Mouse (Mus musculus) neutrophil, adult 65 days (primary cell): Measurements from ENCODE around the gene Dirc2. TPM values are rescaled to one million over a fixed set of nuclear protein-coding genes. Genes with fewer than 3 reads are reported as not detected.

ENCODE experiments used
- total RNA-seq: library from RNA; stranded (reverse); gene quantifications from 2 replicates; pipeline ENCODE4 v1.2.4, GENCODE M21; 2023

The Dirc2 gene
- 22.7 and 33.4 TPM in 2 replicates for total RNA-seq

GRCm38 (mm10) chr16:35768785-35769642, at the start of gene Dirc2:
Gene Dirc2, minus strand, starts transcription at chr16:35769356.

GRCm38 (mm10) chr16:35769878-35770657, 912 bp upstream of the Dirc2 start, which contains the start of gene Hspbap1:
Gene Hspbap1, plus strand, starts transcription at chr16:35770375.

Other genes starting within 250 kb of the Dirc2 start
- not detected in 2 replicates for gene Sema5b, start 228.2 kb downstream of the Dirc2 start, total RNA-seq
- gene Hspbap1, start 1.0 kb upstream of the Dirc2 start, total RNA-seq = 9.4 and 12.9 TPM in 2 replicates
- 21.0 TPM in 2 replicates for gene Parp14, start 102.2 kb upstream of the Dirc2 start, total RNA-seq
- 23.1 and 23.2 TPM in 2 replicates for gene Parp9, start 169.1 kb upstream of the Dirc2 start, total RNA-seq
- gene Dtx3l, start 169.8 kb upstream of the Dirc2 start, total RNA-seq = 15.1 and 18.5 TPM in 2 replicates
- gene Kpna1, start 209.4 kb upstream of the Dirc2 start, total RNA-seq = 61.6 and 72.1 TPM in 2 replicates